Mouse (Mus musculus) liver, postnatal 0 days (tissue): Measurements from ENCODE around the gene Siah1a.

Experiments
- CTCF ChIP-seq: sonication (generic); IDR thresholded peaks from 2 replicates; pipeline ENCODE4 v1.5.1; 2016; ENCODE audit warnings: antibody characterized with exemption, low read depth
- EP300 ChIP-seq: IDR thresholded peaks from 2 replicates; pipeline ENCODE4 v1.6.1; 2016; ENCODE audit warnings: antibody characterized with exemption, low read depth, mild to moderate bottlenecking

DNA sequence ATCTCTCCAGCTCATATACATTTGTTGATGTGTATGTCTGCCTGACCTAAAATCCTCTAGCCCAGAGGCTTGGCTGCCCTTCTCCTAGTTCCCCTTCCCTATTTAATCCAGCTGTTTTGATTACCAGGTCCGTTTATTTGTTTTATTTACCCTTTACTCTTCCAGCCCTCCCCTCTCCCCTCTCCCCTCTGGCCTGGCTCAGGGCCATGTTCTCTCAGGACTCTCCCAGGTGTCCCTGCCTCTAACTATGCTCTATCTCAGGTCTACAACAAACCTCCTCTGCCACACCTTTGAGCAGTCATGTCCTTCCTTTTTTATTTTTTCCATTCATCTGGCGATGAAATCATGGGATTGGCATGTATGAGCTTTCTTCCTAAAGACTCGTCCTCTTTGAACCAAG is 15.4 kb downstream of the Siah1a start:
- no peak for TF ChIP-seq CTCF
- TF ChIP-seq EP300: no peak
